Mouse (Mus musculus): Measurements from ENCODE around the gene Zfp91.
A peak's percentile ranks its signal among the peaks of the same experiment; 100 is the strongest.

Gene Zfp91

DNA sequence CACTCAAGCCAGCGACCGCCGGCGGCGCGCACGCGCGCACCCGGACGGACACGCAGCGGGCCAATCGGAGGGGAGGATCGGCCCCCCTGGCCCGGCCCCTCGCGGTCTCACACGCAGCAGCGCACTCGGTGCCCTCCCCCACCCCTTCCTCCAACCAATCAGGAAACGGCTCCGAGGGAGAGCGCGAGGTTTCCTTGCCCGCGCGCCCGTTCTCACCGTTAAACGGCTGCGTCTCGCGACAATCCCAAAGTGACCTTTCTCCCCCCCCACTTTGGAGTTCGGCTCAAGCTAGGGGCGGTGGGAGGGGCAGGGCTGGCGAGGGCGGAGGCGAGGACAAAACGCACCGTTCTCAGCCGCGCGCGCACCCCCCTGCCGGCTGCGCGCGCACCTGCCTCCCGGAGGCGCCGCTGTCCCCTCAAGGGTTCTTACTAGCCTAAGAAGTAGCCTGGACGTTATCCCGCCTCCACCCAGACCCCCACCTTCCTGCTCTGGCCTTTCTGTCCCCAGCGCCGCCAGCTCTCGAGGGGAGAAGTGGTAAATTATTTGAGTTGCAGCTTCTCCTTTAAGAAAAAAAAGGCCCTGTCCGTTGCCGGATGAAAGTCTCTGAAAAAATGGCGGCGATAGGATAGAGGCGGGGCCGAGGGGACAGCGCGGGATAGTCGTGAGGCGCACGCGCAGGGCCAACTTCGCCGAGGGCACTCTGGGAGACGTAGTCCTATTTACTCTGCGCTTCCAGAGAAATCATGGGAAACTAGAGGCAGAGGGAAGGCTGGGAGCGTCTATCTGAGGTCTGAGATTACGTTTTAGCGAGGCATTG, at the start of gene Zfp91, which contains the start of gene Lpxn:
Gene Zfp91, minus strand, starts transcription at position 616 of the 817 bp plus-strand sequence.
Gene Lpxn, plus strand, starts transcription at position 683 of the 817 bp plus-strand sequence.
- DNase-seq, result peak; percentile 97

DNA sequence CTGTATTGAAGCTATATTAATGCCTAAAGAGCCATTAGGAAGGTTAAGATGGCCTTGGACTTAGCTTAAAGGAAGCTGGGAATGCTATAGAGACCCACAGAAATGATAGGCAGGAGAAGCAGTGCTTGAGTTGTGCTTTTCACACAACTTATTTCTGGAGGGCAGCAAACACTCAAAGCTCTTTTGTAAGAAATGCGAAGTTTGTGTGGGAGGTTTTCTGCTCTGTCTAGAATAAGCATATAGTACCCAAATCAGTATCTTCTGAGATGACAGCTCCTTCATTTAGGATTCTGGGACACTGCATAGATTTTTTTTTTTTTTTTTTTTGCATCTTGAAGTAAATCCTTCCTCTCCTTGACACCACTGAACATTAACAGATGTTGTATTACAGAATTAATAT, 42.6 kb upstream of the Zfp91 start:
- no peak for DNase-seq

DNA sequence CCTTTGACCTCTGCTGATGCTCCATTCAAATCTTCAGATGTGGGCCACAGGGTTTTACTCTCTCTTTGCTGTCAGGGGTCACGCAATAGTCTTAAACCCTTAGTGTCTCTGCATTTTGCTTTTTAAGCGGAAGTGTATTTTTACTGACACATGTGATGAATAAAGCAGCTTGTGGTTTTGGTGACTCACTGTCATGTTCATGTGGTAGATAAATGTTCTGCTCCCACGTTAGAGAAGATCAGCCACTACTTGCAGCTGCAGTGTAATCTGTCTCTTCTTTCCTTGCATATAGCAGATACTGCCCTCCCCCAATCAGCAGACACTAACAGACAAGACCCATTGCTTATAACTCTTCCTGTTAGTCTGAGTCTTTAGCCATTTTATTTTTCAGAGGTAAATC, 37.7 kb upstream of the Zfp91 start:
- peak; percentile 4 for DNase-seq

DNA sequence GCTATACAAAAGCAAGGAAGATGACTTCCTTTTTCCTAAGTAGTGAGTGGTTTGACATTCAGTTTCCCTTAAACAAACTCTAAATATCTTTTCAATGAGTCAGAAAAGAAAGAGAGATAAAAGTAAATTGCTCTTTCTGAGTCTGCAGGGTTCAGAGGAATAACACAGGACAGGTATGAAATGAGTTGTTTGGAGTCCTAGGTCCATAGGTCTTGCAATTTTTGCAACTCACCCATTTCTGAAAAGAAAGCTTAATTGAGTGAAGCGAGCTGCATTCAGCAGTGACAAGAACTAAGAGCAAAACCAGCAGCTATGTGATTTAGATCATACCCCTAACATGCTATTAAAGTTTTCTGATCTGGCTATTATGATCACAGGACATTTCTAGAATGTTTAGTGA, 35.6 kb upstream of the Zfp91 start:
- DNase-seq, result no peak

DNA sequence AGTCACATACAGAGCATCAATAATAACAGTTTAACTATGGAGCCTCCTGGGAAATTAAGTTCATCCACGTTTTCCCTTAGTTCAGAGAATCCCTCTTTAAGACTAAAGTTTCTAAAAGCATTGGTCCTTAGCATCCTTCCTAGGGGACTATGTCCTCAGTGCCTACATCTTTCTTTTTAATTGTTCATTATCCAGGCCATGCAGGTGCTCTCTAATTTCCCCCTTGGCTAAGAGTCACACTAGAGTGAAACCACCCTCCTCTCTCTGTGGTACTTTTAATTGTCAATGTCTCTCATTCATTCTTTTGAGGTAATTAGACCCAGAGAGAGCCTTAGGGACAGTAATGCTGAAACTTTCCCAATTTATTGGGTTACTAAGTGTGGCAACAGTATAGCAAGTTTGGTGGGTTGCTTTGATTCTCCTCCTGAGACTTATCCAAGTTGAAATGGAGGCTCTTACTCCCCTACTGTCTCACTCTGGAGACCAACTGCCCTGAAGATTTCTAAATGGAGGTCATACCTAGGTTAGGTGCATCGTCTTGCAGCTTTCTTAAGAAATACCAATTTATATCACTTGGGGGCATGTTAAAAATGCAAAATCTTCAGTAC, 35.0 kb upstream of the Zfp91 start:
- no peak for DNase-seq

DNA sequence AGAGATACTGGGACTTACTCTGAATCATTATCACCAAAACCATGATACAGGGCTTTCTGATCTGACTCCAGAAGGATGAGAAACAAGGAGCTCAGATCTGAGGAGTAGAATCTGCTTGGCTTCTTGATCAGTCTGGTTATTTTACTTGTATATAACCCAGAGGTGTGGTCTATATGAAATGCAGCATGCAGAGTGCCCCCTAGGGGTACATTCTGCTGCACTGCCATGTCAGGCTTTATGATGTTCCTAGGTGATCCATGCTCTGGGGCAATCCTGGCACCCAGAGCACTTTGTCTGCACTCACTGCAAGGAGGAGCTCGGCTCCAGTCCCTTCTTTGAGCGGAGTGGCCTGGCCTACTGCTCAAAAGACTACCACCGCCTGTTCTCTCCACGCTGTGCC, 28.6 kb upstream of the Zfp91 start:
- peak; percentile 5 for DNase-seq

DNA sequence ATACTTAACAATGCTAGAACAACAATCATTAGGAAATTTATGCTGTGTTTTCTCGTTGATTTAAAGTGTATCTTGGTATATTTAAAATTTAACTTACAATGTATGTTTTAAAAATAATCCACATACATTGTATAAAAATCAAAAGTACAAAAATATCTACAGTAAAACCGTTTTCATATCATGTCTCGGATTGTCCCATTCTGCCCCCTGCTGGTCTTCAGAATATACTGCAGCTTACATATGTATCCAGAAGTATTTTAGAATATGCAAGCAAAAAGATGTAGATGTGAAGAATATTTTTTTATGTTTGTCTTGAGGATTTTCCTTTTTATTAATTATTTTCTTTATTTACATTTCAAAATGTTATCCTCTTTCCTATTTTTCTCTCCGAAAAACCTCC, 24.5 kb upstream of the Zfp91 start:
- DNase-seq, result peak; percentile 14

DNA sequence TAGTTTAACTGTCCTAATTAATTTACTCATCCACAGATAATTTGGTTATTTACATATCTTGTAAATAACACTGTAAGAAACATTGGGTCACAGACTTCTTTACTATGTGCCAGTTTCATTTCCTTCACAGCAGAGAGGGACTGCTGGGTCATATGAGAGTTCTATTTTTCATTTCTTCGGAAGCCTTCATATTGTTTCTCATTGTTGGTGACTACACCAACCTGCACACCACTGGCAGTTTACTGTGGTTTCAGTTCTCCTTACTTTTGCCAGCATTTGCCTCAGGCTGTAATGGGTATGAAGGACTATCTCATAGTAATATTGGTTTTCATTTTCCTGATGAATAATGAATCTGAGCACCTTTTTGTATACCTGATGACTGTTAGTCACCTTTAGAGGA, 22.6 kb upstream of the Zfp91 start:
- DNase-seq, result no peak

DNA sequence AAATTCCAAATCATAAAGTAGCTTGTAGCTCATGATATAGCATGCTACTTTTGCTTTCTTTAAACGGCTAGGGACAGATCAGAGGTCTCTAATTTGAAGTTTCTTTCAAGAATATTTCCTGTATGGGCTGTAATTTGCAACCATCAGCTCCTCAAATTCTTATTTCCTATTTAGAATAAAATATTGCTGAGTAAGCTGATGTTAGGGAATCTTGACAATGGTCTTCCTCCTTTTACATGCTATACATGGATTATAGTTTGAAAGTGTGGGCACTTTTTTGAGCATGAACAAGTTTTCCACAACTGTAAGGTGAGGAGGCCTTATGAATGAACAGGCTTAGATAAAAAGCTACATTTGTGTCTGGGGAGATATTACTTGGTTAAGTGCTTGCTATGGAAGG, 18.0 kb upstream of the Zfp91 start:
- DNase-seq, result no peak

DNA sequence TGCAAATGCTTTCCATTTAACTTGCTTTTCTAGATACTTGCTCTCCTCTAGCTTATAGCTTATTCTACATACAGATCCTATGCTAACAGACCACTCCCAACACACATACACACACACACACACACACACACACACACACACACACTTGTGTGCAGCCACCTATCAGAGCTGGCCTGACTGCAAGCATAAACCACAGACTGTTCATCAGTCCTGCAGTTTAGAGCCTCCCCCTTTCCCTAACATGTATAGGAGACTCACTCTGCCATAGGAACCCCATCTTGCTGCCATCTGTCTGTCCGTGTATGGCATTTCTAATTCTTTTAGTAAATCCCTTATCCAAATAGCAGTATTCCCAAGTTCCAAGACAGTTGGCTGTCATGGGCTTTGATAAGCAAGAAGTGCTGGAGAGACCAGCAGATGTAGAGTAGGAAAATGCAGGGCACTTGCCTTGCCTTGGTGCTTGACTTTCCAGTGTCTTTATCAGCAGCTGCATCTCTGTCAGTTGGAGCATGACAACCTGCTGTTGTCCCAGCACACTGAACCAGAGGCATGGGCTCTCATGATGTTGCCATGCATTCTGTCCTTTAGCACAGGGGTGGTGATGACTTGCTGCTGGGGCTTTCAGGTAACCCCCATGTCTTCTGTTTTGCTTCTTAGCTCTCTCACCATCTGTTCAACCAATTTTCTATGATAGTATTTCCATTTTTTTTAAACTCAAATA, 16.9 kb upstream of the Zfp91 start:
- no peak for DNase-seq

DNA sequence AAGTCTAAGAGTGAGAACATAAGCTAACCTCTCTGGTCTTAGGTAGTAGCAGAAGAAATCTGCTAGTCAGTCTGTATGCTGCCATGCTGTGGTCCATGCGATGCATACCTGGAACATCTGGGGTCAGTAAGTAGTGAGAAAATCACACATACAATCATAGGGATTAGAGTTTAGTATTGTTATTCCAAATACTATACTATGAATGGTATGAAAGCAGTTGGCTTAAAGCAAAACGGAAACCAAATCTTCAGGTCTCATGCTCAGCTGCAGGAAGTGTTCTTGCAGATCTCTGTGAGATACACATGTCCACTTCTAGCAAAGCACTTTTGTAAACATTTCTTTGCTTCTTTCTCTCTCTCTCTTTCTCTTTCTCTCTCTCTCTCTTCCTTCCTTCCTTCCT, 10.3 kb upstream of the Zfp91 start:
- no peak for DNase-seq

DNA sequence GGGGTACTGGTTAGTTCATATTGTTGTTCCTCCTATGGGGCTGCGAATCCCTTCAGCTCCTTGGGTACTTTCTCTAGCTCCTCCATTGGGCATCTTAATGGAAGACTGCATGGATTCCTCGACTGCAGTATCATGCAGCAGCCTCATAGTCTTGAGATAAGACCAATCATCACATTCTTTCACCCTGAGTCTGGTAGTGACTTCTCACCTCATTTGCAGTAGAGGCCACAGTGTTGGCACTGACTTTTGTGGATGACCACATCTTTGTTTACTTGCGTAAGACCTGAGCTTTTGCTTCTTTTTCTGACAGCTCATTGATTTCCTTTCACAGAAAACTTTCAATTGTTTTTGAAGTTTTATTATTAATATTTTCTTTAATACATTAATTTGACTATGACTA, 9.8 kb upstream of the Zfp91 start:
- DNase-seq, result no peak

DNA sequence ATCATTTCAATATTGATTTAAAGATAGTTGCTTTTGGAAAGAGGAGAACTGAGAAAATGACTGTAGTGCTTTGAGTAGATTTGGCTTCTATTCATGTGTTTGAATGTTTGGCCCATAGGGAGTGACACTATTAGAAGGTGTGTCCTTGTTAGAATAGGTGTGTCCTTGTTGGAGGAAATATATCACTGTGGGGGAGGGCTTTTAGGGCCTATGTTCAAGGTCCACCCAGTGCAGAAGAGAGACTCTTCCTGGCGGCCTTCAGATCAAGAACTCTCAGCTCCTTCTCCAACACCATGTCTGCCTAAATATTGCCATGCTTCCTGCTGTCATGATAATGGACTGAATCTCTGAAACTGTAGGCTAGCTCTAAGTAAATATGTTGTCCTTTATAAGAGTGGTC, 8.3 kb upstream of the Zfp91 start:
- DNase-seq, result no peak

DNA sequence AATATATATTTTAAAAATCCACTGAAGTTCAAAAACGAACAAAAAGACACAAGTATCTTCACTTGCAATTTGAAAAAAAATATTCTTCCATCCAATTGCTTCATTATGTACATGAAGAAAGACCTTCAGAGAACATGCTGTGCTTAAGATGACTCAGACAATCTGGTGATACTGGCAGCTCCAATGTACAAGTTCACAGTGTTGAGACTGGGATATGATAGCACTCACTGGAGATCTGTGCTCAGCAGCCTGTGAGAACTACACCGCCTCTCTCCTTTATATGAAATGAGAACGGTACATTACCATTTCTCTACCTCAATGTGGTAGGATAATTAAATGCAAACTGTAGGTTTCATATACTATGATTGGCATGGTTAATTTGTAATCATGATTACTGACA, 6.9 kb upstream of the Zfp91 start:
- no peak for DNase-seq

DNA sequence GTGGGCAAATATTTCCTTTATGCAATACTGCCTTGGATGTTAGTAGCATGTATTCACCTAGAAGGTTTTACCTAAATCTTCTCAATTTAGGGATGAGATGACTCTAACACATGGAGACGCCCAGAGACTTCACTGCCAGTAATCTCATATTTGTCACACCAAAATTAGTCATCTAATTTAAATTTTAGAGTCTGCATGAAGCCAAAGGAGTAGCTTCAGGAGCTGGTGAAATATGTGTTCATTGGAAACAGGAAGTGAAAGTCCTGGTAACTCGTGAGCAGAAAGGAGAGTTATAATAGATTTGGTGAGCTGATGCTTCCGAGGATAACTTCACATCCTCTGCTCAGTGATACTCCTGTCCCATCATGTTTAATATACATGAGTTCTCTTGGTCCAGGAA, 5.1 kb upstream of the Zfp91 start:
- no peak for DNase-seq

DNA sequence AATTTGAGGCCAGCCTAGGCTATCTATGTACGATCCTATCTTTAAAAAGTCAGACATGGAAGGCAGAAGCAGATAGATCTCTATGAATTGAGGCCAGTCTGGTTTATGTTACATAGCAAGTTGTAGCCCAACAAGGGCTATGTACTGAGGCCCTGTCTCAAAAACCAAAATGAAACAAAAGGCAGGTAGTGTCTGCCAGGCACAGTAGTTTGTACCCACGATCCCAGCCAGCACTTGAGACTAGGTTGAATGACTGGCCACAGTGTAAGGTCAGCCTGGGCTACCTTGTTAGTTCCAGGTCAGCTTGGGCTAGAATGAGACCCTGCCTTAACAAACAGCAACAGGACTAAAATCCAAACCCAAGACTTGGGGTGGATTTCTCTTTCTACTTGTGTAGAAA, 4.7 kb upstream of the Zfp91 start:
- no peak for DNase-seq

DNA sequence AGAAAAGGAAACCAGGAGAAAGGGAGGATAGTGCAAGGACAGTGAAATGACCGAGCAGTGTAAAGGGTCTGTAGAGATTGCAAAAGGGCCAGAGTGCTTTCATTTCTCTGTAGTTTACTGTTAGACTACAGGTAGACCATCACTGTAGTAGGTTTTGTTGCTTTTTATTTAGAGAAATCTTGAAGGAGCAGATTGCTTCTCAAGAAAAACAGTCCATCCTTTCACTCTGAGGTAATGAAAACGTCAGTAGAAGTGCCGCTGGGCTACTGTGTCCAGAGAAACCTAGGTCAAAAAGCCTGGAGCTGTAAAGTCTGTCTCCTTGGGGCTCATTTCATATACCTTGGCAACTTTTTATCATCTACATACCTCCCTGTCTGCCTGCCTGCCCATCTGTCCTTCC, 3.2 kb upstream of the Zfp91 start:
- DNase-seq, result no peak

DNA sequence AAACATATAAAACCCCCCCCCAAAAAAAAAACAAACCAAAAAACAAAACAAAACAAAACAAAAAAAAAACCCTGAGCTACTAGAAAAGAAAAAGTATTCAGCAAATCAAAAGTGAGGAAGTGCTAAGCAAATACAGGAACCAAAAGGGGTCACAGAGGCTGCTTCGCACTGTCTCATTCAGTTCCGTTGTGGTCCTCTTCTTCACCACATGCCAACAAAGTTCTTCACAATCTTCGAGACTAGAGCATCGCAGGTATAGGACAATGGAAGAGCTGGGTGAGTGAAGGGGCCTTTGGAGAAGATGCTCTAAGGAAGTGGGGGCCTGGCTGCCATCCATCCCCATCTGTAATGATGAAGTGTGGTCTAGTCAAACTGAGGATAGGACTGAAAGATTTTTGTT, 2.5 kb upstream of the Zfp91 start:
- no peak for DNase-seq

DNA sequence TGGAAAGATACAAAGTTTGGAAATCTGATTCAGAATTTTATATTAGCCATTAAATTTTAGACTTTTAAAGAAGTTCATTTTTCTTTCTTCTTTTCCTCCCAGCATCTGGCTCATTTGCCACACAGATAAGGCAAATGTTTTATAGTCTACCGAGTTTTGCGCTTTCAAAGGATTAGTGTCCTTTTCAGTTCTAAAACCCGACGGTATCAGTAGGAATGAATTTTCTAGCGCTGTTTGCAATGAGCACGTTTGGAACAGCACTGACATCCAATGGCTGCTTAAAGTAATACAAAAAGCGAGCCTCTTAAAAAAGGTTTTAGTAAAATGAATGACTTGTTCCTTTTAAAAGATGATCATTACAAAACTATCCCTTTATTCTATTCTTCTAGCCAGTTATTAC, 1.1 kb upstream of the Zfp91 start:
- DNase-seq, result peak; percentile 9

DNA sequence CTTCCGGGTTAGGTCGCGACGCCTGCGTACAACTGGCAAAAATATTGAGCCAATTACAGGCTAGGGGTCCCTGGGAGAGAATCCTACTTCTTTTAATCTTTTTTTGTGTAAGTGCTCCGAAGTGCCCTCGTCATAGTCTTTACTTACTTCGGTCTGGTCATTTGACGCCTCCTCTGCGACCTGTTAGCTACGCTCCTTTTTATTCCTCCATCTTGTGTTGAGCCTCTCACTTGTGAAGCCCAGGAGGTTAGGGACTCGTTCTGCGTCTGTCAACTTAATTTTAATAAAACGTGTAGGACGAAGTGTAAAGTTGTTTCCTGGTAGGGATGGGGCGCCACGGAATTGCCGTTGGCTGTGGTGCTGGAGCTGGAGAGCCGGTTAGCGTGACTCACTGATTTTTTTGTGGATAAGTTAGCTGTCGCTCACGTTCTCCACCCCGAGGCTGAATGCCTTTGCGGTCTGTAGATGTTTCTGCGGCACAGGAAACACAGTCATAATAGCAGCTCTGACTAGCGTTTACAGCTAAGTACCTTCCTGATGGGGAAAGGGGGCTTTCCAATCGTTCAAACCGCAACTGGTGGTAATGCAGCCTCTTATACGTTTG, 504 bp upstream of the Zfp91 start:
- DNase-seq, result peak; percentile 83

DNA sequence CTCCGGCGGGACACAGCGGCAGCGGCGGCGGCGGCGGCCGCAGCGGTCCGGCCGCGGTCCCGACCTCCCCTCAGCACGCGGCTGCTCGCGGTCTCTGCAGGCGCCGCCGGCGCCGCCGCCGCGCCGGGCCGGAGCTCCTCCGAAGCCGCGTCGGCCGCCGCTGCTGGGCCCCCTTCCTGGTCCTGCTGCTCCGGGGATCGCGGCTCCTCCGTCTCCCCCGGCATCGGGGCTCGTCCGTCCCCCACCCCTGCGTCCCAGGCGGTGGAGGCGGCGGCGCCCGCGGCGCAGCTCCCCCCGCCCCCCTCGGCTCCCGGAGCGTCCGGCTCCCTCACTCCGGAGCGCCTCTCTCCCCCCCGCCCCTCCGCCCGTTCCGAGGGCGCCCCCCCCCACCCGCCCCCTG, 816 bp downstream of the Zfp91 start:
- no peak for DNase-seq

DNA sequence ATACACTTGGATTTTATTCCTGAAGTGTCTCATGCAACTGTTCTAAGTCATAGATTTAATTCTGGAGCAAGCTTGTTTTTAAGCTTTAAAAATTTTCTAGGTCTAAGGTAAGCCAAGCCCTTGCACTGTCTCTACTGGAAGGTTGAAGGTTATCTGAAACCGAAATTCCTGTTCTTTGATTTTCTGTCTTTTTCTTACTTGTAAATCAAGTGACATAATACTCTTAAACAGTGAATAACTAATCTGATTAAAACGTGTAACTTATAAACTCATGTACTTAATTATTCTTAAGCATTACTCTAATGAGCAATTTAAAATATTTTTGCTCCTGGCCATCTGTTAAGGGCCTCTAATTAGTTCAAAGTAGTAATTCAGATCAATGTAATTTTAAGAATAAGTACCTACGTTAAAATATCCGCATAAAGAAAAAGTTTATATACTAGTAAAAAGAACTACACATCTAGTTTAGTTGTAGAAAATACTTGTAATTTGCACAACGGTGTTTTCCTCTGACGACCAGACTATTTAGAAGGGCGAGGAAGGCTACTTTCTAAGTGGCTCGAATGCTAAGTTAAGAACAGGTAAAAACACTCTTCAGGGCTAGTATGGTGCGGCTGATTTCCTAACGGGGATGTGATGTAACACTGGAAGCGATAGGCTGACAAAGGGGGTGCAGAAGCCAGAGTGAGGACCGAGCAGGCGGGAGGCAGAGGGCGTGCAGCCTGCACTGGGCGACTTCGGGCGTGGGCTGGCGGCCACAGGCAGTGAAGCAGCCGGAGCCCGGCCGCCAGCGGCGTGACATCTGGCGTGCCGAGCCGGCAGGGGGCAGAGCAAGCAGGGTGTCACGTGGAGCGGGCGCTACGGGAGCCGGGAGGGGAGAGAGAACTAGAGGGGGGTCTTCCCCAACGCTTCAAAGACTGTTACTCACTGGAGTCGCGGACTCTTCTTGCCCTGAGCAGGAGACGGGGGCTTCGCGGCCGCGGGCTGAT, 1.6 kb downstream of the Zfp91 start:
- peak; percentile 94 for DNase-seq
